Mouse (Mus musculus) heart, postnatal 0 days (tissue): ENCODE measurements at regions not wholly inside any gene's neighbourhood (a gene's known extent, or its start where the extent isn't known, plus 50 kb on each side); places are given as distances from the start of the nearest gene placed in this dataset.

ENCODE experiments used
- ATAC-seq: fragments of 200-750 bp; cut with Nextera tagmentation; 2 replicates; pipeline ENCODE4 v1.8.0; 2017; ENCODE audit warnings: low read depth, moderate number of reproducible peaks, moderate library complexity; ENCODE audit not compliant: insufficient read depth
- DNase-seq: peaks from one replicate; pipeline ENCODE4 v3.0.0-alpha.2; 2016; ENCODE audit warnings: low spot score
- H3K27ac ChIP-seq: fragments of 300-500 bp; sonication (generic); 2 replicates; pipeline ENCODE4 v1.5.1; 2014; ENCODE audit warnings: low read depth, mild to moderate bottlenecking
- H3K27me3 ChIP-seq: fragments of 300-500 bp; sonication (generic); 2 replicates; pipeline ENCODE4 v1.6.1; 2014; ENCODE audit warnings: low read length, mixed read lengths; ENCODE audit not compliant: control insufficient read depth, insufficient read depth
- H3K36me3 ChIP-seq: fragments of 300-500 bp; sonication (generic); replicated peaks from 2 replicates; pipeline ENCODE4 v1.6.1; 2014; ENCODE audit warnings: low read length, mixed read lengths; ENCODE audit not compliant: control insufficient read depth, insufficient read depth
- H3K4me1 ChIP-seq: fragments of 300-500 bp; sonication (generic); 2 replicates; pipeline ENCODE4 v1.6.1; 2014; ENCODE audit warnings: antibody characterized with exemption; ENCODE audit not compliant: control insufficient read depth, insufficient read depth
- H3K4me2 ChIP-seq: fragments of 300-500 bp; sonication (generic); 2 replicates; pipeline ENCODE4 v1.6.1; 2014; ENCODE audit warnings: low read depth, mild to moderate bottlenecking, low read length, moderate library complexity
- H3K4me3 ChIP-seq: fragments of 300-500 bp; sonication (generic); 2 replicates; pipeline ENCODE4 v1.5.1; 2014; ENCODE audit warnings: low read depth, low read length
- H3K9ac ChIP-seq: fragments of 300-500 bp; sonication (generic); replicated peaks from 2 replicates; pipeline ENCODE4 v1.6.1; 2014; ENCODE audit warnings: low read depth, low read length, mixed read lengths
- H3K9me3 ChIP-seq: fragments of 300-500 bp; sonication (generic); replicated peaks from 2 replicates; pipeline ENCODE4 v1.6.1; 2016; ENCODE audit warnings: low read length; ENCODE audit not compliant: control insufficient read depth
- CTCF ChIP-seq: IDR thresholded peaks from 2 replicates; pipeline ENCODE4 v1.5.1; 2016; ENCODE audit warnings: antibody characterized with exemption, control low read depth, low read depth
- EP300 ChIP-seq: IDR thresholded peaks from 2 replicates; pipeline ENCODE4 v1.6.1; 2016; ENCODE audit warnings: antibody characterized with exemption, low read depth
- WGBS: fragments of 180-500 bp; shearing (Covaris S2); extraction: QIAGEN DNeasy Blood & Tissue Kit; methylation state at CpG from one replicate; pipeline ENCODE4 v1.1.7; 2014; 5-methylcytosine and 5-hydroxymethylcytosine counted together

DNA sequence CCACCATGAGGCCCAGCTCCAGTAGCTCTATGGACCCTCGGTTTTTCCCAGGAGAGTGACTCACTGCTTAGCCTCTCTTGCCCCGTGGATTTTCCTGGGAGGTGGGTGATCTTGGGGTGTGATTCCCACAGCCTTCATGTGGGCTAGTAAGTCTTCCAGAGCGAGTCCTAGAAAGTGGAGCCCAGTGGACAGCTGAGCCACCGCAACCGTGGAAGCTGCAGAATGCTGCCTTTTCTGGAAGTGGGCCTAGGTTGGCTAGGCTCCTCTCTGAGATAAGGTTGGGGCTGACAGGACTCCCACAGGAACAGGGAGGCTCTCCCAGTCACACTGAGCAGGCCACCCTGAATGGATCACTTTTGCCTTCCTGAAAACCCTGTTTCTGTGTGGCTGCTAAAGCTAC, 69.9 kb downstream of the Gm5294 start:
- H3K27me3 ChIP-seq = no peaks in the 10 kb centered on the region
- DNase-seq = peak; percentile 24
- 32% methylated on average over 5 of the region's 5 CpGs for WGBS
- peak overlapping the region; percentile 0; the same call in 1 of the 2 replicates for H3K9ac ChIP-seq
- no peak for TF ChIP-seq CTCF
- no peak for TF ChIP-seq EP300
- peak overlapping the region; percentile 54 for H3K27ac ChIP-seq
- H3K4me3 ChIP-seq = no peak overlapping the region
- no peak overlapping the region for H3K4me2 ChIP-seq
- H3K4me1 ChIP-seq = peaks cover 24% of the 10 kb centered on the region
- peaks cover 6% of the 10 kb centered on the region; the same call in 1 of the 2 replicates for H3K9me3 ChIP-seq
- no peaks in the 10 kb centered on the region for H3K36me3 ChIP-seq
- peak; percentile 75 for ATAC-seq

DNA sequence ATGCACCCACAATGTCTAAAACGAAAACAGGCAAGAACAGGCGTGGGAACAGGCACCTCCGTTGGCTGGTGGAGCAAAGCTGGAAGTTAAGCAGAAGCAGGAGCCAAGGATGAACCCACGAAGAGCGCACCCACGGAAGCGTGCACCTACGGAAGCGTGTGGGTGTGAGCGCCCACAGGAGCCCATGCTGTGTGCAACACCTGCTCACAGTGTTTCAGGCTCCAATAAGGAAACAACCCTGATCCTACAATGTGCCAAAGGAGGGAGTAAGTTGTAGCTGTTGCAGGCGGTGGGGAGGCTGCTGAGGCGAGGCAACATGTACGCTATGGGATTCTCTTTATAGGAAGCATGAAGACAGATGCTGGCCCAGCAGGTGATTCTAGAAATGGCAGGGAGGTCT, 74.6 kb downstream of the Gm5294 start:
- no peak for TF ChIP-seq CTCF
- no peak for TF ChIP-seq EP300
- H3K27me3 ChIP-seq = no peaks in the 10 kb centered on the region
- 92% methylated on average over 13 of the region's 13 CpGs for WGBS

DNA sequence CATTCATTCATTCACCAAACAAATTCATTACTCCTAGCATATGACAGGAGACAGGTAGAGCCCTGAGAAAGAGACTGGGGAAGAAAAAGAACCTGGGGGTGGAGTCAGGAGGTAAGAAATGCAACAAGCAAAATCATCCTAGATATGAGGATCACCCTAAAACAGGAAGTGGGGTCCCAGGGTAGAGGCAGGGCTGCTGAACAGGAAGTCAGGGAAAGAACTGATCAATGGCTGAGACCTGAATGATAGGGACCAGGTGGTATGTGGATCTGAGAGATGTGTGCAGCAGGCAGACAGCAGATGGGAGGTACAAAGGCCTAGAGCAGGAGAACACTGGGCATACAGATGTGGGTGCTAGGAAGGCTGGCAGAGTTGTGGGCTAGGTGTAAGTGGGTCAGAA, 77.4 kb downstream of the Gm5294 start:
- H3K9me3 ChIP-seq = no peaks in the 10 kb centered on the region
- no peak for ATAC-seq
- H3K4me1 ChIP-seq = peaks cover 18% of the 10 kb centered on the region
- no peak for TF ChIP-seq CTCF
- no peak for TF ChIP-seq EP300
- H3K9ac ChIP-seq = no peak overlapping the region
- no peak overlapping the region for H3K4me2 ChIP-seq
- H3K36me3 ChIP-seq = no peaks in the 10 kb centered on the region
- no peak for DNase-seq
- H3K4me3 ChIP-seq = no peak overlapping the region
- H3K27me3 ChIP-seq = no peaks in the 10 kb centered on the region
- H3K27ac ChIP-seq = no peak overlapping the region

More for the DNA sequence above, 74.6 kb downstream of the Gm5294 start:
- no peaks in the 10 kb centered on the region for H3K36me3 ChIP-seq
- H3K27ac ChIP-seq = no peak overlapping the region
- H3K4me1 ChIP-seq = peaks cover 33% of the 10 kb centered on the region
- DNase-seq = no peak
- H3K9me3 ChIP-seq = peaks cover 6% of the 10 kb centered on the region; the same call in 1 of the 2 replicates
- no peak overlapping the region for H3K4me3 ChIP-seq
- no peak overlapping the region for H3K4me2 ChIP-seq
- no peak for ATAC-seq
- H3K9ac ChIP-seq = no peak overlapping the region

GRCm38 (mm10) chr5:138898440-138898839, 78.6 kb downstream of the Gm5294 start:
- peak; percentile 80 for DNase-seq
- Histone ChIP-seq H3K9ac (no peak overlapping the region), H3K4me2 (no peak overlapping the region), H3K4me3 (no peak overlapping the region), H3K9me3 (no peaks in the 10 kb centered on the region), H3K27ac (peak overlapping the region; percentile 22; the same call in 1 of the 2 replicates), H3K4me1 (peaks cover 18% of the 10 kb centered on the region), H3K36me3 (no peaks in the 10 kb centered on the region), H3K27me3 (no peaks in the 10 kb centered on the region)
- peak; percentile 94 for ATAC-seq
- WGBS = 27% methylated on average over 7 of the region's 7 CpGs
- peak; percentile 58; the same call in 1 of the 2 replicates for TF ChIP-seq EP300
- TF ChIP-seq CTCF = no peak

DNA sequence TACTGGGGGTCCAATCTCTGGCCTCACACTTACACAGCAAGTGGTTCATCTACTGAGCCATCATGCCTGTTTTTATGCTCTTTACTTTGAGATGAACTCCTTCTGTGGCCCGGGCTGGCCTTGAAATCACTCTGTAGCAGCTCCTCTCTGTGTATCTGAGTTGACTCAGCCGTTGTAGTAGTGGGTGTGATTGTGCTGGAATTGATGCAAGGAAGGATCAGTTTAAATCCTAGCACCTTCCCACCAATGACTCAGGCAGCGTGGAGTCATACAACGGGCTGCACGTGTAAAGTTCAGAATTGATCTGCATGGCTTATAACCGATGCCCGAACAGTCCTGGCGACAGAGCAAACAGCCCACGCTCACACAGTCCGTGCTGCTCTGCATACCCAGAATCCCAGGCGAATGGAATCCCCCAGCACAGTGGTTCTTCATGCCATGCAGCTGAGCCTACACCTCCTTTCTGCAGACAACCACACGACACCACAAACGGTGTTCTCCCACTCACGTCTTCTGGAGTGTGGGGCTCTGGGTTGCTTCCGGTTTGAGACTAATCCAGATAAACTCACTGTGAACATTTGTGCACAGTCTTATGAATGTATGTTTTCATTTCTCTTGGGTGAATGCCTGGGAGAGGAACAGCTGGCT, 81.2 kb downstream of the Gm5294 start:
- Histone ChIP-seq H3K9me3 (no peaks in the 10 kb centered on the region), H3K4me1 (peaks cover 18% of the 10 kb centered on the region), H3K36me3 (no peaks in the 10 kb centered on the region), H3K27ac (no peak overlapping the region), H3K4me2 (no peak overlapping the region), H3K4me3 (no peak overlapping the region), H3K9ac (no peak overlapping the region), H3K27me3 (no peaks in the 10 kb centered on the region)
- TF ChIP-seq EP300 = no peak
- no peak for TF ChIP-seq CTCF
- 68% methylated on average over 15 of the region's 15 CpGs for WGBS
- DNase-seq = no peak
- no peak for ATAC-seq

GRCm38 (mm10) chr5:138902316-138902715, 82.4 kb downstream of the Gm5294 start:
- ATAC-seq = no peak
- WGBS = 95% methylated on average over 1 of the region's 1 CpGs

More at GRCm38 (mm10) chr5:138902316-138902715, 82.4 kb downstream of the Gm5294 start:
- H3K27ac ChIP-seq = no peak overlapping the region
- no peak overlapping the region for H3K4me3 ChIP-seq
- H3K27me3 ChIP-seq = no peaks in the 10 kb centered on the region
- TF ChIP-seq EP300 = no peak
- no peak for TF ChIP-seq CTCF
- no peak overlapping the region for H3K9ac ChIP-seq
- H3K4me2 ChIP-seq = no peak overlapping the region
- no peaks in the 10 kb centered on the region for H3K9me3 ChIP-seq
- peaks cover 18% of the 10 kb centered on the region for H3K4me1 ChIP-seq
- DNase-seq = no peak
- no peaks in the 10 kb centered on the region for H3K36me3 ChIP-seq
